Mouse (Mus musculus) layer of hippocampus, adult 9-11 months (tissue): ENCODE measurements around the gene Lman1l.

Experiments
- DNase-seq: peaks from one replicate; pipeline ENCODE4 v3.0.0; 2022

The Lman1l gene

GRCm38 (mm10) chr9:57617556-57618169 is 2.9 kb downstream of the Lman1l start:
- DNase-seq: no peak

DNA sequence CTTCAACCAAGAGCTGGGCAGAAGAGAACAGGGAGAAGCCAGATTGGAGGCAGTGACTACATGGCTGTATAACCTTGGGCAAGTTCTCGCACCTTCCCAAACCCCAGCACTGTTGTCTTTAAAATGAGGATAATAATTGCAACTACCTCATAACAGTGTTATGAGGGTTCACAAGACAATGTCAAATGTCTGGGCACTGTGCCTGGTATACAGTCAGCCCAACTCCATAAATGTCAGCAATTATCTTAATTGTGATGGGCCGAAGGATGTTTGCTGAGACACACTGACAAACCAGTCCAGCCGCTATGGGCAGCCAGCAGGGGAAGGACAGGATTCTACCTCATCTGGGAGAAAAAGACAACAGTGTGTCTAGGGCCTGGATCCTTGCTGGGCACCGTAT is 5.8 kb downstream of the Lman1l start:
- DNase-seq: no peak

DNA sequence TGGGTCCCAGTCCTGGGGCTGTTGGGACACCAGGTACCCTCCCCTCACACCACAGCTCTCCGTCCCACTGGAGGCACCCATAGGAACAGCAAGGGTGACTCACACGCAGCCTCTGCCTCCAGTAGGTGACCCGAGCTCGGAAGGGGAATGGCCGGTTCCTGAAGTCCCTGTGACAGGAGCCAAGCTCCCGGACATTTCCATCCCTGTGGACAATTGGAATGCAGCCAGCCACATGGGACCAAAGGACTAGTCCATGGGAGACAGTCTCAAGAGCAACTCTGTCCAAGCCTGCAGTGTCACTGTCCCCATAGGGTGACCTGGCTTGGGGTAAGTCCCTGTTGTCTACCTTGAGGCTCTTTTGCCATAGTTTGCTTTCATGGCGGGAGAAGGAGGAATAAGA is 6.6 kb downstream of the Lman1l start:
- DNase-seq: no peak

- DNase-seq: no peak
Measured at GRCm38 (mm10) chr9:57612587-57612986, 8.0 kb downstream of the Lman1l start.

DNA sequence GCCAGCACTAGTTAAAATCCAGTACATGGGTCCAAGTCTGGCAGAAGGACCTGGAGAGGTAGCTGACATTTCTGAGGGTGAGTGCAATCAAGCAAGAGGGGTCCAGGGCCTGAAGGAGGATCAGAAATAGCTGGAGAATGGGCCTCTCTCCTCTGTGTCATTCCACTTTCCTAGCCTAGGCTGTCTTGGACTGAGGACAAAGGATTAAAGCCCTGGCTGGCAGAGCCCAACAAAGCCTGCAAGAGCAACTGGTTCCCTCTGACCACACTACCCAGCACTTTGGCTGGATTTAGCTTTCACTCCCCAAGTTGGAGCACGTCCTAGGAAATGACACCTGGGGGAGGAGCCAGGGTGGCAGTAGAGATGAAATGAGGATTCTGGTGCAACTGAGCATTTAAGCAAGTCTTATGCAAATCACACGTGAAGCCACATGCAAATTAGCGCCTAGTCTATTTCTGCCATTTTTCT is 10.2 kb downstream of the Lman1l start:
- no peak for DNase-seq

GRCm38 (mm10) chr9:57609803-57610202 is 10.8 kb downstream of the Lman1l start:
- DNase-seq: no peak

DNA sequence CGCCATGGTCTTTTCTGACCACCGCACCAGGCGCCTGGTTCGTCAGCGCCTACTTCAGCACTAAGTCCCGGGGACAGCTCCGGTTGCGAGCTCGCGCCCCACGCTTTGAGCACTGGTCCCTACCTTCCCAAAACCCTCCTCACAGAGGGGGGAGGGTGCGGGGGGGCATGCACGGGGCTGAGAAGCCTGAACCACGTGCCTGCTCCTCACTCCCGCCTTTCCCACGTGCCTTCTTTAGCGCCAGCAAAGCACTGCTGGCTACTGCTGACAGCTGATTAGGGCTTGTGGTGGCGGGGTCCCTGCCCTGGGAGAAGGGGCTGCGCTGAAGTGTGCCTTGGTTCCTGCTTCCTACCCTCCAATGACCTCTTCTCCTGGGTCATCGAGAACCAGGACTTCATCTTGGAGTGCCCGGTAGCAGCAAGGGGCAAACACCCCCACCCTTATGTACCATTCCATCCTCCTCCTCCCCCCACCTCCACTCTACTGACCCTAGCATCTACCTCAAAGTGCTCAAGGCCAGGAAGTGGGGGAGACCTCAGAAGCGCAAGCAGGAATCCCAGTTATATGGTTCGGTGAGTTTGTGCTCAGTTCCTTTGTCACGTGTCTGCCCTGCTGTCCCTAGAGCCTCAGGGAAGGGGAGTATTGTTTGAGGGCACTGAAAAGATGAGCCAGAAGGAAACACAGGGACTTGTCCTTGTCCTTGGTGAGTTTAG is 14.3 kb downstream of the Lman1l start, which contains the start of gene Cplx3:
Cplx3 (minus strand) TSS at position 143 of the 713 bp plus-strand sequence.
- DNase-seq: no peak

- no peak for DNase-seq
Measured at GRCm38 (mm10) chr9:57605503-57605902, 15.1 kb downstream of the Lman1l start.

DNA sequence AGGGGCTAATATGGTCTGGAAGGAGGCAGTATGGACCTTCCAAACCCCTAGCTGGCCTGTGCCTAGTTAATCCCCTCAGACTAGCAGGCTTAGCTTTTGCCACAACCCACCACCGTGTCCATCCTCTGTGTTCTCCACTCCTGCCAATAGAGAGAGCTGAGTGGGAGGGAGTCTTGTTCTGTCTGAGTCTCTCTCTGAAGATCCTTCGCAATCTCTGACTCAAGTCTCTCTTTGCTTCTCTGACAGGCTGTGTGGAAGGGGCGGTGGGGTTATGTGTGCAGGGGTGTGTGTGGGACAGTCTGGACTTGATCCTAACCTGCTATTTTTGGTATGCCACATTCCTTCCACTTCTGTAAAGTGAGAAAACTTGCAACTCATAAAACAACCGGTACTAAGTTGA is 15.7 kb downstream of the Lman1l start:
- no peak for DNase-seq

GRCm38 (mm10) chr9:57602098-57602497 is 18.5 kb downstream of the Lman1l start:
- no peak for DNase-seq

DNA sequence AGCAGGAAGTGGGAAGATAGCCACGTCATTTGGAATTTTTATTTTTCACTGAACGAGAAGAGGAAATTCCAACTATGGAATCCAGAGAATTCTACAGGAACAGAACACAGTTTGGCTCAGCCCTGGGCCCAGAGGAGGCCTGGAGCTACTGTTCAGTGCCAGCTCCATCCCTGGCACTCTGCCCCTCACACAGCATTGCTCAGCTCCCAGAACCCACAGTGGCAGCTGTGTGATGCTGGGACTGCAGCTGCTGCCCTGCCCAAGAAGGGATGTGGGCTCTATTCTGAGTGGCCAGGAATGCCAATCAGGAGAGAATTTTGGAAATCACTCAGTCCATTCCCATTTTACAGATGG is 19.2 kb downstream of the Lman1l start:
- DNase-seq: peak; percentile 84

DNA sequence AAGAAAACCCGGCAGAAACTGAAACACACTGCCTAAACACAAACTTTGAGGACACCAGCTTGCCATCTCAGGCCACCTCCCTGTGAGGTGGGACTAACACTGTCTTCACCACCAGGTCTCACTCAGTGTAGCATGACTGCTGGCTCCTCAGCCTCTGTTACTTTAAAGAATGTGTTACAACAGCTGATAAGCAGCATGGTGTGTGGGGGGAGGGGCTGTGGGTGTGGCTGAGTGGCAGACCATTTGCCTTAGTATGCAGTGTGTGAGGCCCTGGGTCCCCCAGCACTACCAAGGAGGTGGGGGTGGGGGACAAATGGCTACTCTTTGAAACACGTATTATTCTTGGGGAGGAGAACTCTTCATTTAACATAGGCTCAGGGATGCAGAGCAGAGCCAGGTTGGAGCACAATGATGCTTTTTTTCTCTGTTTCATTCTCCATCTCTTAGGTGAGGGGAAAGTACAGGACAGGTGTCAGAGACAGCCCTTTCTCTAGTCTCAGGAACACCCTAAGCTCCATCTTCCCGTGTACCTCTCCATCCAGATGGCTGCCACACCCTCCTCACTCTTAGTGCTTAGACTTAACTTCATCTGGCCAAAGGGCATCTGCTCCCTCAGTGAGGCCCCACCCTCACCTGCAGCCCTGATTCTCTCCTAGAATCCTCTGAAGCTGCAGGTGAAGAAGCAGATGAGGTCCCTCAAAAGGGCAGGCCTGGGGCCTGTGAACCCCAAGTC is 19.8 kb downstream of the Lman1l start:
- DNase-seq: no peak

DNA sequence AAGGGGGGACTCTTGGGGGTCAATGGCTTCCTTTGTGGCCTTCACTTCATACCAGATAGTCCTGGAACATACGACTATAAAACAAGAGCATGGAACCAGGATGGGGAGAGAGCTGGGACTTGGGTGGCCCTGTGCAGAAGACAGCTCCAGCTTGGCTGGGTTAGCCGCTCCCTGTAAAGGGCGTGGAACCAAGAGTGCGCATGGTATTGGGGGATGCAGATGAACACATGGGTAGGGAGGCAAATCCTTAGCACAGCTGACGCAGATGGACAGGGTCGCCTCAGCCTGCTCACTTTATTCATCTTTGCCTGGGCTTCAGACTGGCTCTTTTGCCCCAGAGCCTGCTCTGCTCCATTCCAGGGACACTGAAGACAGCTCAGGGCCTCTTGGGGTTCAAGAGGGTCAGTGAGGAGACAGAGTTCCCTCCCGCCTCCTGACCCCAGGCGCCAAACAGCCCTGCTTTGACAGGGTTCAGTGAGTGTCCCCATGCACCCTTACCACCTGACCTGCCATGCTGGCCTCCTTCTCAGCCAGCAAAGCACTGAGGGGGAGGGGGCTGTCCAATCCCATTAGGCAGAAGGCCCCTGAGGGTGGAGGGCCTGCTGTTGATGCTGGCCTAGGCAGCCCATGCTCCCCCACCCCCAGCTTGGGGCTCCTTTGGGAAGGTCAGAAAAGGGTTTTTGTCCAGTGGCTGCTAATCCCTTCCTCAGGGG is 21.6 kb downstream of the Lman1l start:
- no peak for DNase-seq

DNA sequence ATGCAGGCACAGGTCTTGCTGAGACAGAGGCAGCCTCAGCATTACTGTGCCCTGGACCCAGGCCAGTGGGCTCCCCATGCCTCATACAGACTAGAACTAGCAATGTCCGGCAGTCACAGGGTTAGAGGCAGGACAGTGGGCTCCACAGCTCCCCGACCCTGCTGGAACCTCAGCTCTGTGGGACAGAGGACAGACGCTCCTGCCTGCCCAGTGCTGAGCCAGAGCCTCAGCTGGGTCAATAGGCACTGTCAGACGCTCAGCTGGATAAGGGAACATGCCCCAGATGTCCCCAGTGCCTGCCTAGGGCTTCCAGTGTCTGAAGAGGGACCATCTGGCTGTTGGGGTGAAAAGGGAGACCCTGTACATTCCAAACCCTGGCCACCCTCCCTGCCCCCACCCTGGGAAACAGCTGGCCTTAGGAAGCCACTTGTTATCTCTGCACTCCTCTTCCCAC is 22.6 kb downstream of the Lman1l start:
- DNase-seq: no peak

DNA sequence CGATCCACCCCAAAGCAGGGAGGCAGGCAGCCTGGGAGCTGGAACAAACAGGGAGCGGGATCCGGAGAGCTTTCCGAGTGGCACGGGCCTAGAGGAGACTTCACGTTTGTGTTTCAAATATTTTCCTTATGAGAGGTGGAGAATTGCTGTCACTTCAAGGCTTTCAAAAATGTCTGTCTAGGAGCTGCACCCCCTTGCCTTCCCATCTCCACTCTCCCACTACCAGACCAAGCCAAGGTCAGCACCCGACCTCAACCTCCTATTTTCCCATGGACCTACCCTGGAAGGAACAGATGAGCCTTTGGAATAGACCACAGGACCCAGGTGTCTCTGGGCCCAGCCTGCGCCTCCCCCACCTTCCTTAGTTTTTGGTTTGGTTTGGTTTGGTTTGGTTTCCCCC is 23.3 kb downstream of the Lman1l start:
- DNase-seq: no peak

GRCm38 (mm10) chr9:57594174-57594509 is 26.4 kb downstream of the Lman1l start:
- no peak for DNase-seq

- no peak for DNase-seq
Measured at GRCm38 (mm10) chr9:57593454-57594173, 27.0 kb downstream of the Lman1l start.

GRCm38 (mm10) chr9:57590726-57591125 is 29.8 kb downstream of the Lman1l start:
- DNase-seq: no peak

GRCm38 (mm10) chr9:57589224-57590126 is 31.1 kb downstream of the Lman1l start, which contains the start of gene Ulk3:
Gene Ulk3 (plus strand): TSS chr9:57589452.
- peak; percentile 71 for DNase-seq

- DNase-seq: no peak
Measured at GRCm38 (mm10) chr9:57584991-57585390, 35.6 kb downstream of the Lman1l start.

DNA sequence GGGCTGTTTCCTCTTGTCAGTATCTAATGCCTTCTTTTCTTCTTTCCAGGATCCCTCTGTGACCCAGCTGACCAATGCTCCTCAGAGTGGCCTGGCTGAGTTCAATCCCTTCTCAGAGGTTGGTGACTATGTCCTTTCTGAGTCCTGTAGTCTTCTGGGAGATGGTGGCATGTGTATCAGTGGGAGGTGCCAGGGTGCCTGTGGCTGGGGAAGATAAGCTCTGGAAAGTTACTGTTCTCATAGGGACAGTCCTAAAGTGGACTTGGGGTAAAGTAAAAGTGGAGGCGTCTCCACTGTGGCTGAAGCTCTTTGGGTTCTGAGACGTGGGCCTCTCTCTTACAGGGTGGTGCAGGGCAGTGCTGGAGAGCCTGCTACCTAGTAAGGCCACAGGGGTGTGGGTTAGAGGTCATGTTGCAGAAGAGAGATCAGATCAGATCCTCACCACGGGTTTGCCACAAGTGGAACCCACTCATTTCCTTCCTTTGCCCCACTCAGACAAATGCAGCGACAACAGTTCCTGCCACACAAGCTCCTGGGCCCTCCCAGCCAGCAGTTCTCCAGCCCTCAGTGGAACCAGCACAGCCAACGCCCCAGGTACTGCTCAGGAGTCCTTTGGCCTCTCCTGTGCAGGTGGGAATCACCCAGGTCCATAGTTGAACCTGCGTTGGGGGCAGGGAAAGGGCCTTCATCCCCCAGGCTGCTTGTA is 43.3 kb downstream of the Lman1l start:
- DNase-seq: no peak
